Mouse (Mus musculus): ENCODE measurements at regions not wholly inside any gene's neighbourhood (a gene's known extent, or its start where the extent isn't known, plus 50 kb on each side); places are given as distances from the start of the nearest gene placed in this dataset.

- TF ChIP-seq CTCF (IDR thresholded peaks at IDR 0.05; ENCODE audit: extremely low read depth, insufficient read depth, insufficient read length, insufficient replicate concordance): no peak
- no peak for TF ChIP-seq POLR2A (IDR thresholded peaks at IDR 0.05; ENCODE audit: low read depth, low read length)
Measured at GRCm38 (mm10) chr4:101350656-101351055, 68.4 kb upstream of the Ak4 start.
